Mouse (Mus musculus) embryonic facial prominence, embryonic 14.5 days (tissue): ENCODE results near the gene Fam227b. TPM values are rescaled to one million over a fixed set of nuclear protein-coding genes. Genes with fewer than 3 reads are reported as not detected.
A peak's percentile ranks its signal among the peaks of the same experiment; 100 is the strongest.

Experiments
- ATAC-seq: fragments of 200-750 bp; cut with Nextera tagmentation; 2 replicates; pipeline ENCODE4 v1.8.0; 2017; ENCODE audit warnings: low read depth, moderate number of reproducible peaks, moderate TSS enrichment
- DNase-seq: peaks from one replicate; pipeline ENCODE4 v3.0.0-alpha.2; 2015; ENCODE audit warnings: low spot score
- H3K27ac ChIP-seq: fragments of 300-500 bp; sonication (generic); replicated peaks from 2 replicates; pipeline ENCODE4 v1.5.1; 2014; ENCODE audit warnings: low read depth, mild to moderate bottlenecking, low read length, moderate library complexity
- H3K27me3 ChIP-seq: fragments of 300-500 bp; sonication (generic); replicated peaks from 2 replicates; pipeline ENCODE4 v1.6.1; 2014; ENCODE audit warnings: low read length; ENCODE audit not compliant: control insufficient read depth, insufficient read depth
- H3K36me3 ChIP-seq: fragments of 300-500 bp; sonication (generic); 2 replicates; pipeline ENCODE4 v1.6.1; 2014; ENCODE audit warnings: low read length, mixed read lengths; ENCODE audit not compliant: control insufficient read depth, insufficient read depth
- H3K4me1 ChIP-seq: fragments of 300-500 bp; sonication (generic); 2 replicates; pipeline ENCODE4 v1.6.1; 2014; ENCODE audit warnings: antibody characterized with exemption, low read length; ENCODE audit not compliant: control insufficient read depth, insufficient read depth
- H3K4me2 ChIP-seq: fragments of 300-500 bp; sonication (generic); 2 replicates; pipeline ENCODE4 v1.6.1; 2014; ENCODE audit warnings: low read depth, mild to moderate bottlenecking, low read length, moderate library complexity, mixed read lengths
- H3K4me3 ChIP-seq: fragments of 300-500 bp; sonication (generic); 2 replicates; pipeline ENCODE4 v1.5.1; 2014; ENCODE audit warnings: low read depth, mild to moderate bottlenecking, low read length
- H3K9ac ChIP-seq: fragments of 300-500 bp; sonication (generic); 2 replicates; pipeline ENCODE4 v1.6.1; 2014; ENCODE audit warnings: low read depth, mild to moderate bottlenecking, low read length, moderate library complexity, mixed read lengths
- H3K9me3 ChIP-seq: fragments of 300-500 bp; sonication (generic); 2 replicates; pipeline ENCODE4 v1.6.1; 2016; ENCODE audit warnings: low read length; ENCODE audit not compliant: control insufficient read depth
- WGBS: fragments of 180-500 bp; shearing (Covaris S2); extraction: QIAGEN DNeasy Blood & Tissue Kit; methylation state at CpG from one replicate; pipeline ENCODE4 v1.1.7; 2014; 5-methylcytosine and 5-hydroxymethylcytosine counted together
- polyA plus RNA-seq: library from polyadenylated mRNA; unstranded; fragments of >200 nt; fragmentation: Nextera tagmentation; extraction: Ambion mirVana; gene quantifications from 2 replicates; pipeline ENCODE4 v1.2.1, GENCODE M21; 2014

The Fam227b gene
- polyA plus RNA-seq, 1 experiment from 2014 or later: 0.08 TPM

DNA sequence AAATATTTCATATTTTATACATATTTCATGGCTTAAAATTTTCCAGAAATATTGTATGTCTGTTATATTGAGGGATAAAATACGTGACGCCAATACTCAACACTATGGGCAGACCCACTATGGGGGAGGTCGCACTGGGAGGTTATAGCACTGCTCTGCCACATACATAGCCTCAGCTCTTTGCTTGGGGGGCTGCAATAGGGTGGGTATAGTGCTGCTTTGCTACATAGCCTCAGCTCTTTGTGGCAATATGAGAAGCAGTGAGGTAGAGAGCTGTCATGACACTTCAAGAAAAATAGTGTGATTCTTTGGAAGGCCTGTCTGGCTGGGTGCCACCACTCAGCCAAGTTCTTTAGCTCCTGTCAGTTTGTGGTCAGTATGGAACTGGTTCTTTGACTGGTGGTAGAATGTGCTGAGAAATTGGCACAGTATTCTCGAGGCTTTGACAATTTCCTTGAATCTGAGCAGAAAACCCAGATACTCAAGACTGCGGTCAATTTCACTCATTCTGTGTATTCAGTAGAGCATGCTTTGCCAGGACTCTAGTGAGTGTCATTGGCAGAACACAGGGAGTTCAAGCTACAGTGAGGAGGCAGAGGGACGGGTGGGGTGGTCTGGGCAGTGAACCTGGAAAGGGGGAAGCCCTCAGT, 212.7 kb downstream of the Fam227b start:
- DNase-seq: peak; percentile 83
- Histone ChIP-seq H3K36me3 (0 out of 2 replicates have a peak, but pooled peaks cover 4% of the 10 kb centered on the region), H3K9me3 (no peaks in the 10 kb centered on the region), H3K4me2 (no peak overlapping the region), H3K4me1 (no peaks in the 10 kb centered on the region), H3K27ac (peak overlapping the region; percentile 55), H3K27me3 (no peaks in the 10 kb centered on the region), H3K4me3 (no peak overlapping the region), H3K9ac (no peak overlapping the region)
- WGBS: 76% methylated on average over 6 of the region's 6 CpGs
- peak; percentile 63 for ATAC-seq

DNA sequence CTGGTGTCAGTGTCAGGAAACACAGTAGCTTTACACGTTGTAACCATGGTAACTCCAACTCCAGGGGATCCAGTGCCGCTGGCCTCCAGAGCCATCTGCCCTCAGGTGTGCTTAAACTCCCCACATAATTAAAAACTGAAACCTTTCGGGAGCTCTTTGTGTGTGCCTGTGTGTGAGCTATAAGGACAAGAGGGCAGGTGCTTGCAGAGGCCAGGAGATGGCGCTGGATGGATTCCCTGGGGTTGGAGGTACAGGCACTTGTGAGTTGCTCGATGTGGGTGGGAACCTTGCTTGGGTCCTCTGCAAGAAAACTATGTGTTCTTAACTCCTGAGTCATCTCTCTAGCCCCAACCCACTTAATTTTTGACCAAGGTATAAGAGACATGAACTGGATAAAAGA, 215.4 kb downstream of the Fam227b start:
- Histone ChIP-seq H3K27me3 (no peaks in the 10 kb centered on the region), H3K4me1 (no peaks in the 10 kb centered on the region), H3K27ac (no peak overlapping the region), H3K9me3 (no peaks in the 10 kb centered on the region), H3K4me2 (no peak overlapping the region), H3K4me3 (no peak overlapping the region), H3K9ac (no peak overlapping the region), H3K36me3 (peaks cover 14% of the 10 kb centered on the region)
- WGBS: 36% methylated on average over 5 of the region's 5 CpGs
- ATAC-seq: peak; percentile 55; the same call in 1 of the 2 replicates
- no peak for DNase-seq

DNA sequence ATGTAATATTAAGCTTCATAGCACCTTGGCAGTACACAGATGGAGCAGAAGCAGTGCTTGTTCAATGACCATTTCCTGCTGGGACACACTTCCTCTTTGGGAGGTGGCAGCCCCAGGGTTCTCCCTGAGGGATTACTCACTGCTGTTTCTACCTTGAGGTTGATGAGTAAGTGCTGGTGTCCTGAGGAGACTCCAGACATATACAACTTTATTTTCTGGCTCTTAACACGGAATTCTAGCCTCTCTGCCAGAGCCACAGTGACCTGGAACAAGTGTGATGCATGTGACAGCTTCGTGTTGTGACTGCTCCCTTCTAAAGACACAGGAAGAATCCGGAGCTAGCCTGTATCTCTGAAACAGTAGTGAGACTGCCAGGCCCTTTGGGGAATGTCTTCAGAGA, 217.8 kb downstream of the Fam227b start:
- H3K9me3 ChIP-seq: no peaks in the 10 kb centered on the region
- H3K4me2 ChIP-seq: no peak overlapping the region
- H3K36me3 ChIP-seq: peaks cover 20% of the 10 kb centered on the region
- H3K4me1 ChIP-seq: no peaks in the 10 kb centered on the region
- H3K27ac ChIP-seq: no peak overlapping the region
- no peak overlapping the region for H3K9ac ChIP-seq
- no peak for DNase-seq
- ATAC-seq: no peak
- H3K4me3 ChIP-seq: no peak overlapping the region
- no peaks in the 10 kb centered on the region for H3K27me3 ChIP-seq
- 69% methylated on average over 3 of the region's 3 CpGs for WGBS

Other genes starting within 250 kb of the Fam227b start
- gene Fgf7, start 117.3 kb downstream of the Fam227b start, polyA plus RNA-seq: 16.1 and 17.6 TPM in 2 replicates
- 23.6 and 24.5 TPM in 2 replicates for gene Dtwd1, start 137 bp upstream of the Fam227b start, polyA plus RNA-seq
- gene Gm17555, start 63.1 kb upstream of the Fam227b start, polyA plus RNA-seq: not detected in 2 replicates